Mouse (Mus musculus) C2C12 (cell line): ENCODE measurements around the gene Aar2. TPM values are rescaled to one million over a fixed set of nuclear protein-coding genes. Genes with fewer than 3 reads are reported as not detected.

Experiments
- H3K27me3 ChIP-seq: one replicate; pipeline ENCODE4 v1.6.1; 2011; ENCODE audit not compliant: control insufficient read depth, insufficient read depth, insufficient read length
- H3K36me3 ChIP-seq: one replicate; pipeline ENCODE4 v1.6.1; 2011; ENCODE audit not compliant: control insufficient read depth, insufficient read depth
- H3K4me3 ChIP-seq: one replicate; pipeline ENCODE4 v1.5.1; 2011; ENCODE audit warnings: mild to moderate bottlenecking, control low read depth; ENCODE audit not compliant: poor library complexity, insufficient read depth, severe bottlenecking
- H3K79me2 ChIP-seq: one replicate; pipeline ENCODE4 v1.6.1; 2011; ENCODE audit not compliant: control insufficient read depth, insufficient read depth
- H3K79me3 ChIP-seq: one replicate; pipeline ENCODE4 v1.6.1; 2011; ENCODE audit warnings: low read depth, control low read depth
- H3ac ChIP-seq: one replicate; pipeline ENCODE3; 2011; ENCODE audit warnings: low read depth; ENCODE audit not compliant: control insufficient read depth, insufficient read length
- CEBPB ChIP-seq: IDR thresholded peaks from one replicate; pipeline ENCODE4 v1.6.1; 2011; ENCODE audit warnings: low read depth, mild to moderate bottlenecking, control low read depth, moderate library complexity
- CTCF ChIP-seq: IDR thresholded peaks from one replicate; pipeline ENCODE4 v1.5.1; 2011; ENCODE audit not compliant: control insufficient read depth, insufficient read depth, insufficient read length
- FOSL1 ChIP-seq: IDR thresholded peaks from one replicate; pipeline ENCODE4 v1.8.0; 2011; ENCODE audit warnings: mild to moderate bottlenecking, low read length; ENCODE audit not compliant: poor library complexity, insufficient read depth, severe bottlenecking
- MAX ChIP-seq: IDR thresholded peaks from one replicate; pipeline ENCODE4 v1.6.1; 2011; ENCODE audit warnings: mild to moderate bottlenecking, control low read depth
- MYOD1 ChIP-seq: IDR thresholded peaks from one replicate; pipeline ENCODE4 v1.6.1; 2011; ENCODE audit warnings: low read depth; ENCODE audit not compliant: control insufficient read depth, insufficient read length
- MYOG ChIP-seq: IDR thresholded peaks from one replicate; pipeline ENCODE4 v1.6.1; 2011; ENCODE audit not compliant: control insufficient read depth, insufficient read length; ENCODE audit errors: extremely low read depth
- USF1 ChIP-seq: IDR thresholded peaks from one replicate; pipeline ENCODE4 v1.6.1; 2011; ENCODE audit warnings: low read depth, mild to moderate bottlenecking, control low read depth, moderate library complexity
- polyA plus RNA-seq: library from polyadenylated mRNA; unstranded; fragments of >200 nt; fragmentation: generic; extraction: Trizol; gene quantifications from one replicate; pipeline ENCODE4 v1.2.1, GENCODE M21; 2012; ENCODE audit warnings: missing spikeins

Aar2 gene
- polyA plus RNA-seq, 1 experiment, result 20.5 TPM

- TF ChIP-seq MYOD1 (no peak), CEBPB (no peak), USF1 (no peak), MAX (no peak), MYOG (no peak), CTCF (no peak), FOSL1 (no peak)
- Histone ChIP-seq H3K36me3 (peaks cover 51% of the 10 kb centered on the region), H3K4me3 (no peak overlapping the region), H3K79me3 (peaks cover 25% of the 10 kb centered on the region), H3ac (no peak overlapping the region), H3K27me3 (no peaks in the 10 kb centered on the region), H3K79me2 (peaks cover 55% of the 10 kb centered on the region)
Measured at GRCm38 (mm10) chr2:156552421-156552820, 5.0 kb downstream of the Aar2 start.

DNA sequence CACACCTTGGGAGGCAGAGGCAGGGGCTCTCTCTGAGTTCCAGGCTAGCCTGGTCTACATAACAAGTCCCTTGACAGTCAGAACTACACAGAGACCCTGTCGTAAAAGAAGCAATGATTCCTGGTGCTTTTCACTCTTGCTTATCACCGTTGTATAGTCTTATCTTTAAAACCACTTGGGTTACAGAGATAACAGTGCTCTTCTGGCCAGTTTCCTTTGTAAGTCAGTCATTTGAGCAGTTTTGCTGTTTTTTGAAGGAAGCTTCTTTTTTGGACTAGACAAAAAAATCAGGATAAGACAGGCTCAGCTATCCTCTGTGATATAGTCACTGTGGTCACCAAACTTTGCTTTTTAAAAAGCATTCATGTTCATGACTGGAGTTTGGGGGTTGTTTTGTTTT, 14.4 kb downstream of the Aar2 start:
- no peak overlapping the region for H3K4me3 ChIP-seq
- H3K36me3 ChIP-seq, result peaks cover 42% of the 10 kb centered on the region
- no peaks in the 10 kb centered on the region for H3K79me3 ChIP-seq
- no peaks in the 10 kb centered on the region for H3K27me3 ChIP-seq
- H3K79me2 ChIP-seq, result no peaks in the 10 kb centered on the region
- TF ChIP-seq MYOD1 (no peak), MAX (no peak), FOSL1 (no peak), CTCF (no peak), CEBPB (no peak), MYOG (no peak), USF1 (no peak)
- H3ac ChIP-seq, result no peak overlapping the region

DNA sequence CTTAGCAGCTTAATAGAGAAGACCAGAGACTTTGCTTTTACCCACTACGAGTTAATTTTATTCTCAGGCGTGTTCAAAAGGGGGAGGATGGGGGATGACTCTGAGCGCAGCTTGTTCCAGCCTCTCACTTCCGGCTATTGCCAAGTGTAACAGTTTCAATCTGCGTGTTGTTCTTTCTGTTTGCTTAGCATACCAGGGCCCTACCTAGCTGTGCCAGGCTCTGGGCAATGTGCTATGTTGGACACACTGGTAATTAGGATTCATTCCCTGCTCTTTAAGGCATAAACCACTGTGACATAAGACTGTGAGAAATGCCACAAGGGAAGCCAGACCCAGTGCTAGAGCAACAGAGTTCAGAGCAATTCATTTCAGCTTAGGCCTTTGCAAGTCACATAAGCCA, 16.2 kb downstream of the Aar2 start:
- Histone ChIP-seq H3ac (no peak overlapping the region), H3K79me2 (no peaks in the 10 kb centered on the region), H3K27me3 (no peaks in the 10 kb centered on the region), H3K36me3 (peaks cover 47% of the 10 kb centered on the region), H3K79me3 (no peaks in the 10 kb centered on the region), H3K4me3 (no peak overlapping the region)
- TF ChIP-seq CTCF, result no peak

DNA sequence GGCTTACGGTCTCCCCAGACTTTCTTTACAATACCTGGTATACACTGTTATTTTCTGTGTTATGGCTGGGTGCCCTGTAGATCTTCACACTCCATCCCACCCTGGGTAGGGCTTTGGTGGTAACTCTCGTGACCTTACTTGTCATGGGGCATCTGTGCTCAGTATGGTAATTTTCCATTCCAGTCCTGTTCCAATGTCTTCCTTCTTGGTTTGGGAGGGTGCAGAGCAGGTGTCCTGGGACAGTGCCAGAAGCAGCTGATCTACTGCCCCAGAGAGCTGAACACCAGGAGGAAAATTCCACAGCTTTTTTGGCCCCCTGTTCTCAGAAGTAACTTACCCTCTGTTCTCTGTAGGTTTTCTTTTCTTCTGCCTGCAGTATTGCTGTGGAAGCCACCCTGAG, 19.1 kb downstream of the Aar2 start:
- Histone ChIP-seq H3K79me3 (no peaks in the 10 kb centered on the region), H3K36me3 (peaks cover 35% of the 10 kb centered on the region), H3K79me2 (no peaks in the 10 kb centered on the region), H3K27me3 (no peaks in the 10 kb centered on the region), H3K4me3 (no peak overlapping the region), H3ac (no peak overlapping the region)
- TF ChIP-seq FOSL1 (no peak), USF1 (no peak), CTCF (no peak), MYOD1 (no peak), CEBPB (no peak)

GRCm38 (mm10) chr2:156568647-156569046, 21.3 kb downstream of the Aar2 start:
- Histone ChIP-seq H3K27me3 (no peaks in the 10 kb centered on the region), H3K79me2 (no peaks in the 10 kb centered on the region), H3ac (no peak overlapping the region), H3K79me3 (no peaks in the 10 kb centered on the region), H3K36me3 (peaks cover 33% of the 10 kb centered on the region), H3K4me3 (no peak overlapping the region)
- TF ChIP-seq CTCF (no peak), MAX (no peak), MYOD1 (no peak), USF1 (no peak), CEBPB (no peak), MYOG (no peak), FOSL1 (no peak)

DNA sequence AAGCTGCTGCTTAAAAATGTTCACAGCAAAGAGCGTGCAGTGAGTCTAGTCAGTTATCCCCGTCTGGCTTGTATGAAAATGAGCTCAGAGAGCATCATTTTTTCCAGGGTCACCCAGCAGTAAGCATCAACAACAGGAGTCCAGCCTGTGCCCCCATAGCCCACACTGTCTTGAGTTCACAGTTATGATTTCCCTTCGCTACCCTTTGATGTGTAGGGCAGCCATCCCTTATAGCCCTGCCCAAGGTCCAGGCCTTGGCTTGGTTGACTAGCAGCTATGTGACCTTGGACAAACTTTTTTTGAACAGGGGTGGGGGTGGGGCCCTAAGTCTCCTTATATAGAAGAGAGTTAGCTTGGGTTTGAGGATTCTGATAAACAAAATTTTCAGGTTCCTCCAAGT, 21.9 kb downstream of the Aar2 start:
- H3K36me3 ChIP-seq, result peaks cover 27% of the 10 kb centered on the region

GRCm38 (mm10) chr2:156571521-156571920, 24.1 kb downstream of the Aar2 start:
- Histone ChIP-seq H3K27me3 (no peaks in the 10 kb centered on the region), H3K36me3 (peaks cover 20% of the 10 kb centered on the region), H3K79me2 (no peaks in the 10 kb centered on the region), H3K79me3 (no peaks in the 10 kb centered on the region), H3K4me3 (no peak overlapping the region), H3ac (no peak overlapping the region)
- TF ChIP-seq MYOG (no peak), USF1 (no peak), MYOD1 (no peak)

More for the DNA sequence above, 21.9 kb downstream of the Aar2 start:
- Histone ChIP-seq H3K79me2 (no peaks in the 10 kb centered on the region), H3ac (no peak overlapping the region), H3K4me3 (no peak overlapping the region), H3K79me3 (no peaks in the 10 kb centered on the region), H3K27me3 (no peaks in the 10 kb centered on the region)
- TF ChIP-seq CEBPB, result no peak
- TF ChIP-seq FOSL1, result no peak
- no peak for TF ChIP-seq MYOD1
- TF ChIP-seq MYOG, result no peak
- no peak for TF ChIP-seq MAX
